In genomic region chr6:120243250-120243649, GRCm38 (mm10) we compare ENCODE assay signal across 31 mouse cellular contexts. TPM values are rescaled to one million over a fixed set of nuclear protein-coding genes. Genes with fewer than 3 reads are reported as not detected.
A peak's percentile ranks its signal among the peaks of the same experiment; 100 is the strongest.
DNase-seq lines count a peak whose midpoint lies in the region; ATAC-seq and TF ChIP-seq lines count a peak whose summit lies in the region.
"Had no signal": no experiment of that assay in that cellular context is flagged by ENCODE, and none has a peak within 500 bp of the region (broad histone marks: within the 10 kb centered on the region; RNA-seq: fewer than 3 reads in every experiment).

No protein-coding gene starts in this region.

- TF ChIP-seq EP300 in stomach, postnatal 0 days (optimal IDR thresholded peaks at IDR 0.05): no peak

- no peaks in the 10 kb centered on the region for H3K4me1 ChIP-seq in embryonic facial prominence, embryonic 14.5 days (ENCODE audit: control insufficient read depth, insufficient read depth, low read length)
- H3K4me1 ChIP-seq in embryonic facial prominence, embryonic 10.5 days: no peaks in the 10 kb centered on the region
- no peaks in the 10 kb centered on the region for H3K4me1 ChIP-seq in stomach, postnatal 0 days (replicated peaks; ENCODE audit: control insufficient read depth, insufficient read depth)
- H3K4me1 ChIP-seq in lung, adult 2 months (ENCODE audit: control insufficient read depth, insufficient read depth, low read length): no peaks in the 10 kb centered on the region
- H3K4me1 ChIP-seq in forebrain, postnatal 0 days (ENCODE audit: insufficient read depth): no peaks in the 10 kb centered on the region
- H3K4me1 ChIP-seq: forebrain, embryonic 15.5 days; heart, embryonic 12.5 days; megakaryocyte, embryonic 14.5 days; midbrain, embryonic 15.5 days had no signal

- no peak for ATAC-seq in embryonic facial prominence, embryonic 14.5 days (ENCODE audit: low read depth)
- ATAC-seq in stomach, postnatal 0 days (ENCODE audit: low FRiP score, low TSS enrichment): 0 out of 2 replicates have a peak, but pooled peaks have one; percentile 24
- no peak for ATAC-seq in forebrain, postnatal 0 days
- ATAC-seq: forebrain, embryonic 15.5 days; intestine, embryonic 15.5 days; midbrain, embryonic 15.5 days had no signal

- H3K27ac ChIP-seq in embryonic facial prominence, embryonic 14.5 days (replicated peaks; ENCODE audit: low read depth, low read length): 0 out of 2 replicates have a peak overlapping the region, but pooled peaks have one; percentile 18
- H3K27ac ChIP-seq in embryonic facial prominence, embryonic 10.5 days (replicated peaks): no peak overlapping the region
- peak overlapping the region; percentile 35; the same call in 1 of the 2 replicates for H3K27ac ChIP-seq in stomach, postnatal 0 days (replicated peaks)
- H3K27ac ChIP-seq in forebrain, postnatal 0 days (ENCODE audit: low read depth, low read length): no peak overlapping the region
- H3K27ac ChIP-seq: forebrain, embryonic 15.5 days; gastrocnemius, adult 2 months; hindbrain, embryonic 14.5 days; intestine, embryonic 15.5 days; layer of hippocampus, adult 2 months; midbrain, embryonic 15.5 days had no signal

- H3K9ac ChIP-seq in embryonic facial prominence, embryonic 14.5 days (ENCODE audit: low read depth, low read length): no peak overlapping the region
- H3K9ac ChIP-seq in stomach, postnatal 0 days (ENCODE audit: low read length): no peak overlapping the region
- H3K9ac ChIP-seq in forebrain, postnatal 0 days: no peak overlapping the region
- H3K9ac ChIP-seq: forebrain, embryonic 15.5 days; heart, embryonic 12.5 days; hindbrain, embryonic 14.5 days; intestine, embryonic 15.5 days; midbrain, embryonic 15.5 days had no signal

- H3K36me3 ChIP-seq in embryonic facial prominence, embryonic 14.5 days (ENCODE audit: control insufficient read depth, insufficient read depth, low read length): no peaks in the 10 kb centered on the region
- no peaks in the 10 kb centered on the region for H3K36me3 ChIP-seq in embryonic facial prominence, embryonic 10.5 days (replicated peaks)
- H3K36me3 ChIP-seq in stomach, postnatal 0 days (ENCODE audit: control insufficient read depth, insufficient read depth, low read length): no peaks in the 10 kb centered on the region
- no peaks in the 10 kb centered on the region for H3K36me3 ChIP-seq in forebrain, postnatal 0 days (ENCODE audit: insufficient read depth)
- H3K36me3 ChIP-seq: forebrain, embryonic 15.5 days; heart, embryonic 12.5 days; intestine, embryonic 15.5 days; midbrain, embryonic 15.5 days had no signal

- no peak for TF ChIP-seq POLR2A in lung, adult 2 months (IDR thresholded peaks at IDR 0.05; ENCODE audit: borderline replicate concordance, extremely low read depth, low read depth, low read length)

- 71% methylated on average over 8 of the region's 8 CpGs for WGBS in embryonic facial prominence, embryonic 14.5 days
- WGBS in embryonic facial prominence, embryonic 10.5 days: 79% methylated on average over 8 of the region's 8 CpGs
- WGBS in stomach, postnatal 0 days: 47% methylated on average over 8 of the region's 8 CpGs
- 66% methylated on average over 8 of the region's 8 CpGs for WGBS in lung, adult 2 months
- 62% methylated on average over 8 of the region's 8 CpGs for WGBS in forebrain, postnatal 0 days

- no peaks in the 10 kb centered on the region for H3K9me3 ChIP-seq in embryonic facial prominence, embryonic 14.5 days (ENCODE audit: control insufficient read depth, low read length)
- H3K9me3 ChIP-seq in embryonic facial prominence, embryonic 10.5 days: no peaks in the 10 kb centered on the region
- no peaks in the 10 kb centered on the region for H3K9me3 ChIP-seq in stomach, postnatal 0 days (ENCODE audit: control insufficient read depth, low read length)
- H3K9me3 ChIP-seq in forebrain, postnatal 0 days (ENCODE audit: low read length): no peaks in the 10 kb centered on the region
- H3K9me3 ChIP-seq: forebrain, embryonic 15.5 days; heart, embryonic 12.5 days; intestine, embryonic 15.5 days; megakaryocyte, embryonic 14.5 days; midbrain, embryonic 15.5 days had no signal

- no peak overlapping the region for H3K4me2 ChIP-seq in embryonic facial prominence, embryonic 14.5 days (ENCODE audit: low read depth, low read length)
- H3K4me2 ChIP-seq in stomach, postnatal 0 days (replicated peaks; ENCODE audit: low read depth): no peak overlapping the region
- no peak overlapping the region for H3K4me2 ChIP-seq in forebrain, postnatal 0 days (ENCODE audit: low read depth)
- H3K4me2 ChIP-seq: forebrain, embryonic 15.5 days; heart, embryonic 12.5 days; hindbrain, embryonic 14.5 days; intestine, embryonic 15.5 days; midbrain, embryonic 15.5 days had no signal

- no peak for TF ChIP-seq CTCF in stomach, postnatal 0 days (IDR thresholded peaks at IDR 0.05; ENCODE audit: low read depth)
- no peak for TF ChIP-seq CTCF in lung, adult 2 months (IDR thresholded peaks at IDR 0.05; ENCODE audit: insufficient read depth, low read length)
- TF ChIP-seq CTCF in forebrain, postnatal 0 days (IDR thresholded peaks at IDR 0.05; ENCODE audit: low read depth): no peak

- H3K27me3 ChIP-seq in embryonic facial prominence, embryonic 14.5 days (replicated peaks; ENCODE audit: control insufficient read depth, insufficient read depth, low read length): no peaks in the 10 kb centered on the region
- no peaks in the 10 kb centered on the region for H3K27me3 ChIP-seq in embryonic facial prominence, embryonic 10.5 days (replicated peaks; ENCODE audit: low read depth, poor library complexity, severe bottlenecking)
- H3K27me3 ChIP-seq in stomach, postnatal 0 days (ENCODE audit: control insufficient read depth, insufficient read depth, low read length): no peaks in the 10 kb centered on the region
- H3K27me3 ChIP-seq in forebrain, postnatal 0 days (ENCODE audit: insufficient read depth, low read length): no peaks in the 10 kb centered on the region
- H3K27me3 ChIP-seq: CH12.LX; forebrain, embryonic 15.5 days; heart, embryonic 12.5 days; intestine, embryonic 15.5 days; midbrain, embryonic 15.5 days had no signal

- H3K4me3 ChIP-seq in embryonic facial prominence, embryonic 14.5 days (ENCODE audit: low read depth, low read length): no peak overlapping the region
- no peak overlapping the region for H3K4me3 ChIP-seq in embryonic facial prominence, embryonic 10.5 days
- H3K4me3 ChIP-seq in stomach, postnatal 0 days (ENCODE audit: low read depth, low read length): no peak overlapping the region
- H3K4me3 ChIP-seq in lung, adult 2 months (replicated peaks; ENCODE audit: extremely low read depth, low read depth, low read length): no peak overlapping the region
- no peak overlapping the region for H3K4me3 ChIP-seq in forebrain, postnatal 0 days (ENCODE audit: low read depth, low read length)
- H3K4me3 ChIP-seq: erythroblast, embryonic 14.5 days; forebrain, embryonic 15.5 days; gastrocnemius, adult 2 months; heart, embryonic 12.5 days; intestine, embryonic 15.5 days; layer of hippocampus, adult 2 months; megakaryocyte, embryonic 14.5 days; midbrain, embryonic 15.5 days; myocyte had no signal

- peak; percentile 9 for DNase-seq in embryonic facial prominence, embryonic 14.5 days (ENCODE audit: low spot score)
- no peak for DNase-seq in embryonic facial prominence, embryonic 10.5 days (ENCODE audit: low spot score)
- DNase-seq in ovary, postnatal 14 days (ENCODE audit: low spot score): peak; percentile 11
- no peak for DNase-seq in ovary, postnatal 10 days (ENCODE audit: low spot score)
- peak; percentile 32 for DNase-seq in kidney, adult 9 months
- DNase-seq in stomach, postnatal 0 days (ENCODE audit: low spot score): no peak
- DNase-seq in lung, adult 2 months: no peak
- DNase-seq in forebrain, postnatal 0 days: no peak
- DNase-seq: adrenal gland, adult 2 months; cerebellum, adult 11 months; cerebellum, postnatal 36 days; gastrocnemius, adult 2 months; heart, adult 11 months; heart, postnatal 36 days; lung, postnatal 14 days; right cerebral cortex, postnatal 25 days; thymus, adult 2 months had no signal

RNA-seq across cellular contexts. Expression of gene D330020A13Rik, which starts 50.9 kb away (rescaled TPM):
- polyA plus RNA-seq in embryonic facial prominence, embryonic 14.5 days (2014; fragmentation: Nextera tagmentation; extraction: Ambion mirVana): 0.46 and 0.71 TPM in 2 replicates
- 0.21 and 0.25 TPM in 2 replicates for polyA plus RNA-seq in embryonic facial prominence, embryonic 10.5 days (2016; fragmentation: Nextera tagmentation; extraction: Ambion mirVana)
- polyA plus RNA-seq in stomach, postnatal 0 days (2015; fragmentation: Nextera tagmentation; extraction: Ambion mirVana): 0.35 and 0.51 TPM in 2 replicates
- polyA plus RNA-seq in lung, adult 2 months (2012; rRNA removed): not detected in 2 replicates
- total RNA-seq in forebrain, postnatal 0 days (2014; rRNA removed): not detected in 2 replicates
- polyA plus RNA-seq in forebrain, postnatal 0 days (2015; fragmentation: Nextera tagmentation; extraction: Ambion mirVana): 0.18 TPM in 1 of 2 replicates, not detected in the other
- total RNA-seq: CH12.LX; gastrocnemius, adult 2 months; heart, postnatal 36 days; layer of hippocampus, adult 2 months had no signal
- polyA plus RNA-seq: erythroblast, embryonic 14.5 days; forebrain, embryonic 15.5 days; hindbrain, embryonic 14.5 days; liver, embryonic 16.5 days; midbrain, embryonic 15.5 days; neural tube, embryonic 14.5 days; spleen, adult 2 months; stomach, embryonic 14.5 days; thymus, adult 2 months had no signal

RNA-seq across cellular contexts. Expression of gene B4galnt3, which starts 51.1 kb away (rescaled TPM):
- polyA plus RNA-seq in embryonic facial prominence, embryonic 14.5 days (2014; fragmentation: Nextera tagmentation; extraction: Ambion mirVana): 1.1 and 1.3 TPM in 2 replicates
- polyA plus RNA-seq in embryonic facial prominence, embryonic 10.5 days (2016; fragmentation: Nextera tagmentation; extraction: Ambion mirVana): 0.41 and 0.52 TPM in 2 replicates
- polyA plus RNA-seq in stomach, postnatal 0 days (2015; fragmentation: Nextera tagmentation; extraction: Ambion mirVana): 0.74 and 0.85 TPM in 2 replicates
- 0.19 and 0.39 TPM in 2 replicates for polyA plus RNA-seq in lung, adult 2 months (2012; rRNA removed)
- 0.69 and 1.2 TPM in 2 replicates for total RNA-seq in forebrain, postnatal 0 days (2014; rRNA removed)
- 0.05 and 0.16 TPM in 2 replicates for polyA plus RNA-seq in forebrain, postnatal 0 days (2015; fragmentation: Nextera tagmentation; extraction: Ambion mirVana)

Comparison
In these comparisons a context has a peak if more than half of its experiments do, and no peak if none do; other contexts are left out.
1. DNase-seq: peak in embryonic facial prominence, embryonic 14.5 days (single experiment), ovary, postnatal 14 days (single experiment) and kidney, adult 9 months (single experiment); none in embryonic facial prominence, embryonic 10.5 days (single experiment), ovary, postnatal 10 days (single experiment), stomach, postnatal 0 days (single experiment), lung, adult 2 months (single experiment) and forebrain, postnatal 0 days (single experiment).
2. H3K27ac ChIP-seq: peak in embryonic facial prominence, embryonic 14.5 days (single experiment) and stomach, postnatal 0 days (single experiment); none in embryonic facial prominence, embryonic 10.5 days (single experiment) and forebrain, postnatal 0 days (single experiment).